Mouse (Mus musculus): Measurements from ENCODE around the gene Kansl1.

GRCm38 (mm10) chr11:104481971-104482370 is 13.3 kb upstream of the Kansl1 start:
- TF ChIP-seq CTCF (IDR thresholded peaks at IDR 0.05; ENCODE audit: low read depth) (no peak), EP300 (IDR thresholded peaks at IDR 0.05; ENCODE audit: low read depth) (no peak)

Data from liver, postnatal 0 days (tissue).